Mouse (Mus musculus) stomach, embryonic 15.5 days (tissue): ENCODE results near the gene Mia3. TPM values are rescaled to one million over a fixed set of nuclear protein-coding genes. Genes with fewer than 3 reads are reported as not detected.
"Not testable (repeated sequence)": the region's sequence is repeated elsewhere in the genome, so short reads cannot be mapped to it uniquely, and the experiment has no call there.

ENCODE experiments used
- ATAC-seq: fragments of 200-750 bp; cut with Nextera tagmentation; 2 replicates; pipeline ENCODE4 v1.8.0; 2017; ENCODE audit warnings: low read depth, moderate number of reproducible peaks, moderate TSS enrichment; ENCODE audit not compliant: insufficient read depth, low FRiP score
- H3K27ac ChIP-seq: fragments of 300-500 bp; sonication (generic); 2 replicates; pipeline ENCODE4 v1.5.1; 2015; ENCODE audit warnings: mild to moderate bottlenecking, inconsistent platforms
- H3K27me3 ChIP-seq: fragments of 300-500 bp; sonication (generic); replicated peaks from 2 replicates; pipeline ENCODE4 v1.6.1; 2015; ENCODE audit warnings: inconsistent platforms
- H3K36me3 ChIP-seq: fragments of 300-500 bp; sonication (generic); 2 replicates; pipeline ENCODE4 v1.6.1; 2015; ENCODE audit warnings: inconsistent platforms
- H3K4me1 ChIP-seq: fragments of 300-500 bp; sonication (generic); 2 replicates; pipeline ENCODE4 v1.6.1; 2015; ENCODE audit warnings: inconsistent platforms
- H3K4me2 ChIP-seq: fragments of 300-500 bp; sonication (generic); 2 replicates; pipeline ENCODE4 v1.6.1; 2015; ENCODE audit warnings: mild to moderate bottlenecking, inconsistent platforms
- H3K4me3 ChIP-seq: fragments of 300-500 bp; sonication (generic); replicated peaks from 2 replicates; pipeline ENCODE4 v1.5.1; 2015; ENCODE audit warnings: inconsistent platforms
- H3K9ac ChIP-seq: fragments of 300-500 bp; sonication (generic); 2 replicates; pipeline ENCODE4 v1.6.1; 2015; ENCODE audit warnings: inconsistent platforms
- H3K9me3 ChIP-seq: fragments of 300-500 bp; sonication (generic); 2 replicates; pipeline ENCODE4 v1.6.1; 2016; ENCODE audit warnings: inconsistent platforms
- WGBS: fragments of 180-500 bp; shearing (Covaris S2); methylation state at CpG from one replicate; pipeline ENCODE4 v1.1.7; 2015; 5-methylcytosine and 5-hydroxymethylcytosine counted together
- polyA plus RNA-seq: library from polyadenylated mRNA; unstranded; fragments of >200 nt; fragmentation: Nextera tagmentation; extraction: Ambion mirVana; gene quantifications from 2 replicates; pipeline ENCODE4 v1.2.1, GENCODE M21; 2015

Gene Mia3
- polyA plus RNA-seq, 1 experiment from 2014 or later, result 90.0 TPM

- no peaks in the 10 kb centered on the region for H3K4me1 ChIP-seq
- H3K36me3 ChIP-seq, result peaks cover 60% of the 10 kb centered on the region
- no peaks in the 10 kb centered on the region for H3K27me3 ChIP-seq
- H3K9ac ChIP-seq, result no peak overlapping the region
- H3K27ac ChIP-seq, result no peak overlapping the region
- no peak for ATAC-seq
- H3K9me3 ChIP-seq, result no peaks in the 10 kb centered on the region
- no peak overlapping the region for H3K4me3 ChIP-seq
- no peak overlapping the region for H3K4me2 ChIP-seq
- 86% methylated on average over 8 of the region's 8 CpGs for WGBS
Measured at GRCm38 (mm10) chr1:183327171-183327570, 42.2 kb downstream of the Mia3 start.

GRCm38 (mm10) chr1:183324433-183324832 is 44.9 kb downstream of the Mia3 start:
- 95% methylated on average over 6 of the region's 6 CpGs for WGBS
- H3K4me3 ChIP-seq, result no peak overlapping the region
- H3K27ac ChIP-seq, result no peak overlapping the region
- H3K4me1 ChIP-seq, result no peaks in the 10 kb centered on the region
- H3K9me3 ChIP-seq, result no peaks in the 10 kb centered on the region
- no peak for ATAC-seq
- H3K36me3 ChIP-seq, result peaks cover 46% of the 10 kb centered on the region
- H3K9ac ChIP-seq, result no peak overlapping the region
- H3K4me2 ChIP-seq, result no peak overlapping the region
- no peaks in the 10 kb centered on the region for H3K27me3 ChIP-seq

GRCm38 (mm10) chr1:183323923-183324322 is 45.4 kb downstream of the Mia3 start:
- Histone ChIP-seq H3K4me1 (no peaks in the 10 kb centered on the region), H3K27me3 (no peaks in the 10 kb centered on the region), H3K36me3 (peaks cover 46% of the 10 kb centered on the region), H3K4me3 (no peak overlapping the region), H3K9me3 (no peaks in the 10 kb centered on the region), H3K9ac (no peak overlapping the region), H3K27ac (no peak overlapping the region), H3K4me2 (no peak overlapping the region)
- 96% methylated on average over 2 of the region's 2 CpGs for WGBS
- ATAC-seq, result no peak

GRCm38 (mm10) chr1:183322496-183322895 is 46.9 kb downstream of the Mia3 start:
- H3K4me2 ChIP-seq, H3K9me3 ChIP-seq, H3K4me3 ChIP-seq, H3K9ac ChIP-seq, H3K27ac ChIP-seq, H3K27me3 ChIP-seq, H3K4me1 ChIP-seq, ATAC-seq: not testable (repeated sequence)
- peaks cover 44% of the 10 kb centered on the region for H3K36me3 ChIP-seq
- WGBS, result 86% methylated on average over 5 of the region's 5 CpGs

DNA sequence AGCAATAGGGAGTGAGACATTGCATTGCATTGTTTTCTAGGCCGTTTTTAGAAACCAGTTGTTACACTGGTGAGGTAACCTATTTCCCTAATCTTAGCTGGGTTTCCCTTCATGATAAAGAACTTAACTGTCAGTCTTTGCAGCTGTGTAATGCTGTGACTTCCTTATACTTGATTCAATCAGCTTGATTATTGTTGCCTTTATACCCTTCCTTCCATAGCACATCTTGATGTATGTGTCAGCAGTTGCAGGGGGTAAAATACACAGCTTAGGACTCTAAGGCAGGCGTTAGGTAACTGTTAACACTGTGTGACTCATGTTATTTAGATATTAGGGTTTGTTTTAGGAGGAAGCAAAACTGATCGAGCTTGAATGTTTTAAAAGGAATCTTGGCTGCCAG is 48.6 kb downstream of the Mia3 start:
- peak; percentile 31; the same call in 1 of the 2 replicates for ATAC-seq
- H3K9me3 ChIP-seq, result no peaks in the 10 kb centered on the region
- 53% methylated on average over 3 of the region's 3 CpGs for WGBS
- no peak overlapping the region for H3K4me3 ChIP-seq
- no peak overlapping the region for H3K4me2 ChIP-seq
- peaks cover 40% of the 10 kb centered on the region for H3K36me3 ChIP-seq
- H3K4me1 ChIP-seq, result no peaks in the 10 kb centered on the region
- no peak overlapping the region for H3K9ac ChIP-seq
- no peak overlapping the region for H3K27ac ChIP-seq
- no peaks in the 10 kb centered on the region for H3K27me3 ChIP-seq

DNA sequence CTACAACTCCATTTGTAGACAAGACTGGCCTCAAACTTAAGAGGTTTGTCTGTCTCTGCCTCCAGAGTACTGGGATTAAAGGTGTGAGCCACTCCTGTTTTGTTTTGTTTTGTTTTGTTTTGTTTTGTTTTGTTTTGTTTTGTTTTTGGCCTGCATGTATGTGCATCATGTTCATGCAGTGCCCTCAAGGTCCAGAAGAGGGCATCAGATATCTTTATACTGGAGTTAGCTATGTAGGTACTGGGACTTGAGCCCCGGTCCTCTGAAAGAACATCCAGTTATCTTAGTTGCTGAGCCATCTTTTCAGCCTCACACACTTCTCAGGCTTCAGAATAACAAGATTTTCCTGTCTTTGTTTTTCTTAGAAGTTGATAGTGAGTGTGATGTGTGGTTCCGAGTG is 53.6 kb downstream of the Mia3 start:
- Histone ChIP-seq H3K9me3 (no peaks in the 10 kb centered on the region), H3K27me3 (no peaks in the 10 kb centered on the region), H3K27ac (no peak overlapping the region), H3K36me3 (peaks cover 41% of the 10 kb centered on the region), H3K4me2 (no peak overlapping the region), H3K4me1 (no peaks in the 10 kb centered on the region), H3K9ac (no peak overlapping the region), H3K4me3 (no peak overlapping the region)
- WGBS, result 87% methylated on average over 2 of the region's 2 CpGs
- no peak for ATAC-seq

GRCm38 (mm10) chr1:183312076-183312475 is 57.3 kb downstream of the Mia3 start:
- Histone ChIP-seq H3K9me3 (no peaks in the 10 kb centered on the region), H3K4me1 (no peaks in the 10 kb centered on the region), H3K4me2 (no peak overlapping the region), H3K4me3 (no peak overlapping the region), H3K9ac (no peak overlapping the region), H3K36me3 (peaks cover 28% of the 10 kb centered on the region), H3K27me3 (no peaks in the 10 kb centered on the region), H3K27ac (no peak overlapping the region)
- 92% methylated on average over 2 of the region's 2 CpGs for WGBS
- ATAC-seq, result no peak

GRCm38 (mm10) chr1:183309601-183310000 is 59.8 kb downstream of the Mia3 start:
- not testable (repeated sequence) for ATAC-seq, H3K4me1 ChIP-seq, H3K27me3 ChIP-seq, H3K27ac ChIP-seq, H3K4me3 ChIP-seq, H3K9ac ChIP-seq, H3K4me2 ChIP-seq, H3K9me3 ChIP-seq
- WGBS, result 83% methylated on average over 2 of the region's 2 CpGs
- peaks cover 18% of the 10 kb centered on the region for H3K36me3 ChIP-seq

DNA sequence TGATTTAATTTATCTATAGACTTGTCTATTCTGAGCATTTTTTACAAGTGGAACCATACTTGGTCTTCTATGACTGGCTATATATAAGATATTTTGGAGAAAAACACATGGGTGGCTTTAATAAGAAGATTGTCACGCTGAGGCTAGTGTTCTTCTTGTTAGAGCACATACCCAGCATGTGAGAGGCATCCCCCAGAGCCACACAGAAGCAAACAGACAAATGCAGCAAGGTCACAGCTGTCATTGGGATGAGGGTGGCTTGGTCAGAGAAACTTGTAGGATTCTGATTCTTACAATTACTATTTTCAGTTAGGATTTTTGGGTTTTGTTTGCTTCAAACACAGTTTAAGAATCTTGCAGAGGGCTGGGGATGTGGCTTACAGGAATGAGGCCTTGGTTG is 60.9 kb downstream of the Mia3 start:
- Histone ChIP-seq H3K27ac (no peak overlapping the region), H3K36me3 (0 out of 2 replicates have a peak, but pooled peaks cover 10% of the 10 kb centered on the region), H3K4me1 (no peaks in the 10 kb centered on the region), H3K4me2 (no peak overlapping the region), H3K27me3 (no peaks in the 10 kb centered on the region), H3K9me3 (no peaks in the 10 kb centered on the region), H3K9ac (no peak overlapping the region), H3K4me3 (no peak overlapping the region)
- no peak for ATAC-seq
- 84% methylated on average over 1 of the region's 1 CpGs for WGBS

DNA sequence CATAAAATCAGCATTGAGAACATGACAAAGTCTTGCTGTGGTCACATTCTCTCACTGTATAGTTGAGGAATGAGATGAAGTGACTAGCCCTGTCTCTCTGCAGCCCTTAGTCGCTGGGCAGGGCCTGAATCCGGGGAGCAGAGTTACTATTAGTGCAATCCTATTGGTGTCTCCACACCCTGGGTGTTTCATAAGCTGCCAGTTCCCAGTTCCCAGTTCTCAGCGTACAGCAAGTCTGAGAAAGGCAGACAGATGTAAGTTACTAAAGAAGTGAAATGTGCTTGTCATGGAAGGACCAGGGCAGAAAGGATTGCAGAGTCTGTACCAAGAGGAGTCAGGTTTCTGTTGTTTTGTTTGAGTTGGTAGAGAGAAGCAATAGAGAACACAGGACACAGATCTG is 61.8 kb downstream of the Mia3 start:
- no peak overlapping the region for H3K4me2 ChIP-seq
- no peaks in the 10 kb centered on the region for H3K27me3 ChIP-seq
- no peak for ATAC-seq
- 80% methylated on average over 3 of the region's 3 CpGs for WGBS
- H3K36me3 ChIP-seq, result 0 out of 2 replicates have a peak, but pooled peaks cover 6% of the 10 kb centered on the region
- H3K27ac ChIP-seq, result no peak overlapping the region
- H3K4me1 ChIP-seq, result no peaks in the 10 kb centered on the region
- no peaks in the 10 kb centered on the region for H3K9me3 ChIP-seq
- no peak overlapping the region for H3K9ac ChIP-seq
- H3K4me3 ChIP-seq, result no peak overlapping the region

- 86% methylated on average over 6 of the region's 6 CpGs for WGBS
- no peaks in the 10 kb centered on the region for H3K27me3 ChIP-seq
- no peaks in the 10 kb centered on the region for H3K4me1 ChIP-seq
- no peaks in the 10 kb centered on the region for H3K9me3 ChIP-seq
- no peak overlapping the region for H3K4me2 ChIP-seq
- ATAC-seq, result no peak
- no peak overlapping the region for H3K9ac ChIP-seq
- no peaks in the 10 kb centered on the region for H3K36me3 ChIP-seq
- no peak overlapping the region for H3K4me3 ChIP-seq
- no peak overlapping the region for H3K27ac ChIP-seq
Measured at GRCm38 (mm10) chr1:183299161-183299560, 70.2 kb downstream of the Mia3 start.

DNA sequence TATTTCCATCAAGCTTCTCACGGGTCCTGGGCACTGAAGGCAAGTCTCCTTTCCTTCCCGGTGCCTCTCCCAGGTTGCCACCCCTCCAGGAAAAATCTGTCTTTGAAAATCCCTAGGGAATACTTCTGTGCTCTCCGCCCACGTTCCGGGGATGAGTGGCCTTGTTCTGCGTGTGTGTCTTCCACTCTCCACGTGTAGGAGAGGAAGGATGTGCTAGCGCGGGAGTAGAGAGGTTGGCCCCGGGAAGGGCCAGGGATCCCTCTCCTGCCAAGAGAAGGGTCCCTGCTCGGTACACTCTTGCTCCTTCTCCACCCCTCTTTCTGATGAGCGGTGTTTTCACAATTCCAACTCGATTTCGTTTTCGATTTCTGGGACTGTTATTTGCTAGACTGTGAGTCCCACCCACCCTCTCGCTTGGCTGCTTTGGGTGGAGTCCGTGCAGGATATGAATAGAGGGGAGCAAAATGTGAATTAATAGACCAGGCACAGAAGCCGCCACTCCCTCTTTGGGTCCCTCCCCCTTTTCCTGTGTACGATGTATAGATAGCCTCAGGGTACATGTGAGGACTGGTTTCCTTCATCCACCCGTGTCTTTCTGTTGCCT is 71.4 kb downstream of the Mia3 start:
- peak; percentile 33; the same call in 1 of the 2 replicates for ATAC-seq

GRCm38 (mm10) chr1:183297473-183297885 is 71.9 kb downstream of the Mia3 start:
- 2% methylated on average over 29 of the region's 30 CpGs for WGBS
- no peaks in the 10 kb centered on the region for H3K9me3 ChIP-seq
- H3K27me3 ChIP-seq, result no peaks in the 10 kb centered on the region
- H3K4me1 ChIP-seq, result no peaks in the 10 kb centered on the region
- peak overlapping the region; percentile 7; the same call in 1 of the 2 replicates for H3K9ac ChIP-seq
- peak overlapping the region; percentile 58 for H3K4me2 ChIP-seq
- peak; percentile 24 for ATAC-seq
- H3K36me3 ChIP-seq, result peaks cover 5% of the 10 kb centered on the region
- peak overlapping the region; percentile 54 for H3K4me3 ChIP-seq
- H3K27ac ChIP-seq, result peak overlapping the region; percentile 58

More for the DNA sequence above, 71.4 kb downstream of the Mia3 start:
- peaks cover 3% of the 10 kb centered on the region for H3K36me3 ChIP-seq
- no peaks in the 10 kb centered on the region for H3K9me3 ChIP-seq
- H3K4me1 ChIP-seq, result no peaks in the 10 kb centered on the region
- peak overlapping the region; percentile 58 for H3K4me2 ChIP-seq
- peak overlapping the region; percentile 54 for H3K4me3 ChIP-seq
- H3K27me3 ChIP-seq, result no peaks in the 10 kb centered on the region
- 0% methylated on average over 20 of the region's 20 CpGs for WGBS
- peak overlapping the region; percentile 7; the same call in 1 of the 2 replicates for H3K9ac ChIP-seq
- H3K27ac ChIP-seq, result peak overlapping the region; percentile 58
